ENCODE assay signal across 19 mouse cellular contexts in the genomic region with DNA sequence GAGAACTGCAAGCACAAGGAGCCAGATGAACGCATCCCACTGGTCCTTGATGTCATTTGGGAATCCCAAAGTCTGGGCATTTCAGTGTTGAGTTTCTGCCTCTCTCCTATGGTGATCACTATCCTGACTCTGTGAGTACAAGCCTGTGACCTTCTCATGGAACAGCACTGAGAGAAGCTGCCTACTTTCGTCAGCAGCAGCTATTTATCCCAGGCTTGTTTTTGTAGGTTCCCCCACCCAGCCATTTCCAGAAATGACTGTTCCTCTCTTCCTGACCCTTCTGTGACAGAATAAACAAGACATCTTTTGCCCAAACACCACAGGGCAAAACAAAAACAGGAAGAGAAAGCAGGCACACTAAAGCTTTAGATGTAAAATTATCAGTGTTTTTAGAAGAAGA.
DNase-seq lines count a peak whose midpoint lies in the region; ATAC-seq and TF ChIP-seq lines count a peak whose summit lies in the region.
"Had no signal": no experiment of that assay in that cellular context is flagged by ENCODE, and none has a peak within 500 bp of the region (broad histone marks: within the 10 kb centered on the region; RNA-seq: fewer than 3 reads in every experiment).

No protein-coding gene starts in this region.

- peaks cover 8% of the 10 kb centered on the region; the same call in 1 of the 2 replicates for H3K4me1 ChIP-seq in lung, postnatal 0 days (ENCODE audit: insufficient read depth, low read depth, low read length)
- H3K4me1 ChIP-seq in lung, adult 2 months (ENCODE audit: control insufficient read depth, insufficient read depth, low read length) = peaks cover 32% of the 10 kb centered on the region

- TF ChIP-seq EP300 in lung, postnatal 0 days (IDR thresholded peaks at IDR 0.05) = peak; percentile 60; the same call in 1 of the 2 replicates

- H3K4me3 ChIP-seq in lung, postnatal 0 days (ENCODE audit: low read depth, low read length) = no peak overlapping the region
- no peak overlapping the region for H3K4me3 ChIP-seq in lung, adult 2 months (replicated peaks; ENCODE audit: extremely low read depth, low read depth, low read length)
- H3K4me3 ChIP-seq: embryonic facial prominence, embryonic 12.5 days; forebrain, embryonic 15.5 days; heart, embryonic 13.5 days; hindbrain, embryonic 15.5 days had no signal

- no peaks in the 10 kb centered on the region for H3K9me3 ChIP-seq in lung, postnatal 0 days (ENCODE audit: low read length)
- H3K9me3 ChIP-seq: embryonic facial prominence, embryonic 12.5 days; forebrain, embryonic 15.5 days; heart, embryonic 13.5 days; hindbrain, embryonic 15.5 days had no signal

- DNase-seq in heart, adult 11 months = peak; percentile 57
- no peak for DNase-seq in heart, adult 9 months (ENCODE audit: low spot score in 2 of 2)
- DNase-seq in lung, postnatal 0 days (ENCODE audit: low spot score) = peak; percentile 71
- DNase-seq in lung, adult 2 months = no peak
- DNase-seq in induced T-regulatory cell, adult 2 months (ENCODE audit: low read depth) = peak; percentile 87
- DNase-seq in lung, postnatal 36 days = peak; percentile 55
- DNase-seq in Muller cell, postnatal 12 days (ENCODE audit: inconsistent ontology term) = no peak
- DNase-seq in thymus, postnatal 14 days = no peak
- DNase-seq: adrenal gland, adult 8-10 months; adrenal gland, postnatal 36 days; B cell, adult 2 months; cerebellum, adult 11-12 months; cerebellum, adult 9-10 months; cerebellum, postnatal 25 days; heart, postnatal 36 days had no signal

- no peaks in the 10 kb centered on the region for H3K36me3 ChIP-seq in lung, postnatal 0 days (ENCODE audit: insufficient read depth, low read length)
- H3K36me3 ChIP-seq: hindbrain, embryonic 15.5 days had no signal

- no peak for TF ChIP-seq POLR2A in lung, adult 2 months (IDR thresholded peaks at IDR 0.05; ENCODE audit: borderline replicate concordance, extremely low read depth, low read depth, low read length)

- WGBS in lung, postnatal 0 days = 64% methylated on average over 2 of the region's 2 CpGs
- WGBS in lung, adult 2 months = 47% methylated on average over 2 of the region's 2 CpGs

- H3K27ac ChIP-seq in lung, postnatal 0 days (ENCODE audit: low read length) = peak overlapping the region; percentile 74
- H3K27ac ChIP-seq: embryonic facial prominence, embryonic 12.5 days; forebrain, embryonic 15.5 days; hindbrain, embryonic 15.5 days had no signal

- H3K27me3 ChIP-seq in lung, postnatal 0 days (replicated peaks; ENCODE audit: insufficient read depth, low read length) = no peaks in the 10 kb centered on the region
- H3K27me3 ChIP-seq: embryonic facial prominence, embryonic 12.5 days; forebrain, embryonic 15.5 days; heart, embryonic 13.5 days; hindbrain, embryonic 15.5 days had no signal

- peak; percentile 60 for ATAC-seq in lung, postnatal 0 days
- ATAC-seq: forebrain, embryonic 15.5 days had no signal

- no peak for TF ChIP-seq CTCF in lung, postnatal 0 days (IDR thresholded peaks at IDR 0.05)
- no peak for TF ChIP-seq CTCF in lung, adult 2 months (IDR thresholded peaks at IDR 0.05; ENCODE audit: insufficient read depth, low read length)

- no peak overlapping the region for H3K4me2 ChIP-seq in lung, postnatal 0 days (replicated peaks; ENCODE audit: low read depth, low read length)
- H3K4me2 ChIP-seq: embryonic facial prominence, embryonic 12.5 days; forebrain, embryonic 15.5 days; heart, embryonic 13.5 days; hindbrain, embryonic 15.5 days had no signal

- H3K9ac ChIP-seq in lung, postnatal 0 days (replicated peaks; ENCODE audit: low read depth) = no peak overlapping the region
- H3K9ac ChIP-seq: embryonic facial prominence, embryonic 12.5 days; forebrain, embryonic 15.5 days; heart, embryonic 13.5 days; hindbrain, embryonic 15.5 days had no signal

Comparison
In these comparisons a context has a peak if more than half of its experiments do, and no peak if none do; other contexts are left out.
1. DNase-seq: peak in heart, adult 11 months (single experiment), lung, postnatal 0 days (single experiment), induced T-regulatory cell, adult 2 months (single experiment) and lung, postnatal 36 days (single experiment); none in heart, adult 9 months (0 of 2), lung, adult 2 months (single experiment), Muller cell, postnatal 12 days (single experiment) and thymus, postnatal 14 days (single experiment).